Mouse (Mus musculus) hindbrain, embryonic 14.5 days (tissue): ENCODE data around the gene Gli1. TPM values are rescaled to one million over a fixed set of nuclear protein-coding genes. Genes with fewer than 3 reads are reported as not detected.

Experiments
- ATAC-seq: fragments of 200-750 bp; cut with Nextera tagmentation; 2 replicates; pipeline ENCODE4 v1.8.0; 2017; ENCODE audit warnings: moderate number of reproducible peaks, mild to moderate bottlenecking, moderate TSS enrichment, moderate library complexity; ENCODE audit not compliant: low FRiP score
- DNase-seq: peaks from one replicate; pipeline ENCODE4 v3.0.0-alpha.2; 2015; ENCODE audit warnings: low spot score
- H3K27ac ChIP-seq: fragments of 300-500 bp; sonication (generic); 2 replicates; pipeline ENCODE4 v1.5.1; 2014; ENCODE audit warnings: mild to moderate bottlenecking, moderate library complexity
- H3K27me3 ChIP-seq: fragments of 300-500 bp; sonication (generic); 2 replicates; pipeline ENCODE4 v1.6.1; 2014; ENCODE audit warnings: mild to moderate bottlenecking, low read length, mixed read lengths; ENCODE audit not compliant: control insufficient read depth, insufficient read depth
- H3K36me3 ChIP-seq: fragments of 300-500 bp; sonication (generic); replicated peaks from 2 replicates; pipeline ENCODE4 v1.6.1; 2014; ENCODE audit not compliant: control insufficient read depth, insufficient read depth
- H3K4me1 ChIP-seq: fragments of 300-500 bp; sonication (generic); replicated peaks from 2 replicates; pipeline ENCODE4 v1.6.1; 2014; ENCODE audit warnings: antibody characterized with exemption, low read length, mixed read lengths; ENCODE audit not compliant: control insufficient read depth, insufficient read depth
- H3K4me2 ChIP-seq: fragments of 300-500 bp; sonication (generic); replicated peaks from 2 replicates; pipeline ENCODE4 v1.6.1; 2014; ENCODE audit warnings: mild to moderate bottlenecking, moderate library complexity
- H3K4me3 ChIP-seq: fragments of 300-500 bp; sonication (generic); replicated peaks from 2 replicates; pipeline ENCODE4 v1.5.1; 2014; ENCODE audit warnings: mild to moderate bottlenecking, low read length
- H3K9ac ChIP-seq: fragments of 300-500 bp; sonication (generic); 2 replicates; pipeline ENCODE4 v1.6.1; 2014
- H3K9me3 ChIP-seq: fragments of 300-500 bp; sonication (generic); 2 replicates; pipeline ENCODE4 v1.6.1; 2016; ENCODE audit warnings: low read length; ENCODE audit not compliant: control insufficient read depth
- WGBS: fragments of 180-500 bp; shearing (Covaris S2); extraction: QIAGEN DNeasy Blood & Tissue Kit; methylation state at CpG from one replicate; pipeline ENCODE4 v1.1.7; 2014; 5-methylcytosine and 5-hydroxymethylcytosine counted together
- polyA plus RNA-seq: library from polyadenylated mRNA; unstranded; fragments of >200 nt; fragmentation: Nextera tagmentation; extraction: Ambion mirVana; gene quantifications from 2 replicates; pipeline ENCODE4 v1.2.1, GENCODE M21; 2014

Gli1 gene
- polyA plus RNA-seq, 1 experiment from 2014 or later = 1.3 TPM

- H3K4me3 ChIP-seq = no peak overlapping the region
- peak overlapping the region; percentile 92 for H3K4me2 ChIP-seq
- no peak overlapping the region for H3K27ac ChIP-seq
- H3K4me1 ChIP-seq = peaks cover 33% of the 10 kb centered on the region
- 63% methylated on average over 7 of the region's 7 CpGs for WGBS
- H3K9ac ChIP-seq = peak overlapping the region; percentile 83
- peaks cover 63% of the 10 kb centered on the region for H3K36me3 ChIP-seq
- no peaks in the 10 kb centered on the region for H3K27me3 ChIP-seq
- H3K9me3 ChIP-seq = no peaks in the 10 kb centered on the region
- ATAC-seq (no peak), DNase-seq (no peak)
Measured at GRCm38 (mm10) chr10:127286194-127286593, 55.6 kb downstream of the Gli1 start.

GRCm38 (mm10) chr10:127285644-127286043, 56.1 kb downstream of the Gli1 start:
- ATAC-seq (no peak), DNase-seq (no peak)
- Histone ChIP-seq H3K27me3 (no peaks in the 10 kb centered on the region), H3K27ac (no peak overlapping the region), H3K36me3 (peaks cover 69% of the 10 kb centered on the region), H3K4me2 (no peak overlapping the region), H3K4me1 (peaks cover 33% of the 10 kb centered on the region), H3K9ac (0 out of 2 replicates have a peak overlapping the region, but pooled peaks have one; percentile 24), H3K4me3 (no peak overlapping the region), H3K9me3 (no peaks in the 10 kb centered on the region)
- WGBS = 72% methylated on average over 12 of the region's 13 CpGs

GRCm38 (mm10) chr10:127284724-127285500, 56.9 kb downstream of the Gli1 start:
- WGBS = 77% methylated on average over 11 of the region's 11 CpGs
- H3K4me3 ChIP-seq = no peak overlapping the region

GRCm38 (mm10) chr10:127284105-127284622, 57.6 kb downstream of the Gli1 start:
- no peak for ATAC-seq

More at GRCm38 (mm10) chr10:127284724-127285500, 56.9 kb downstream of the Gli1 start:
- peaks cover 32% of the 10 kb centered on the region for H3K4me1 ChIP-seq
- H3K9ac ChIP-seq = no peak overlapping the region
- no peak for ATAC-seq
- H3K27ac ChIP-seq = no peak overlapping the region
- no peaks in the 10 kb centered on the region for H3K27me3 ChIP-seq
- no peak overlapping the region for H3K4me2 ChIP-seq
- peaks cover 76% of the 10 kb centered on the region for H3K36me3 ChIP-seq
- no peak for DNase-seq
- H3K9me3 ChIP-seq = no peaks in the 10 kb centered on the region

GRCm38 (mm10) chr10:127282620-127283215, 59.1 kb downstream of the Gli1 start:
- H3K9me3 ChIP-seq = no peaks in the 10 kb centered on the region
- DNase-seq = no peak
- 91% methylated on average over 13 of the region's 13 CpGs for WGBS
- no peak for ATAC-seq
- no peak overlapping the region for H3K27ac ChIP-seq
- H3K9ac ChIP-seq = no peak overlapping the region
- H3K4me2 ChIP-seq = no peak overlapping the region
- no peak overlapping the region for H3K4me3 ChIP-seq
- H3K27me3 ChIP-seq = no peaks in the 10 kb centered on the region
- peaks cover 17% of the 10 kb centered on the region for H3K4me1 ChIP-seq
- H3K36me3 ChIP-seq = peaks cover 98% of the 10 kb centered on the region

More at GRCm38 (mm10) chr10:127284105-127284622, 57.6 kb downstream of the Gli1 start:
- Histone ChIP-seq H3K27me3 (no peaks in the 10 kb centered on the region), H3K4me2 (no peak overlapping the region), H3K36me3 (peaks cover 84% of the 10 kb centered on the region), H3K9ac (no peak overlapping the region; the same call in 1 of the 2 replicates), H3K27ac (no peak overlapping the region), H3K4me1 (peaks cover 24% of the 10 kb centered on the region), H3K9me3 (no peaks in the 10 kb centered on the region), H3K4me3 (no peak overlapping the region)
- no peak for DNase-seq
- WGBS = 80% methylated on average over 7 of the region's 7 CpGs

GRCm38 (mm10) chr10:127281316-127281715, 60.5 kb downstream of the Gli1 start:
- DNase-seq = no peak
- H3K4me3 ChIP-seq = no peak overlapping the region
- no peak overlapping the region for H3K4me2 ChIP-seq
- H3K36me3 ChIP-seq = peaks cover 100% of the 10 kb centered on the region
- no peak overlapping the region for H3K27ac ChIP-seq
- H3K4me1 ChIP-seq = peaks cover 3% of the 10 kb centered on the region; the same call in 1 of the 2 replicates
- no peaks in the 10 kb centered on the region for H3K9me3 ChIP-seq
- H3K27me3 ChIP-seq = no peaks in the 10 kb centered on the region
- no peak for ATAC-seq
- H3K9ac ChIP-seq = no peak overlapping the region
- WGBS = 90% methylated on average over 8 of the region's 8 CpGs

Other genes with a start within 250 kb of the Gli1 start
- gene Os9, start 220.8 kb downstream of the Gli1 start, polyA plus RNA-seq = 78.1 and 83.0 TPM in 2 replicates
- gene B4galnt1, start 176.7 kb downstream of the Gli1 start, polyA plus RNA-seq = 73.7 and 79.1 TPM in 2 replicates
- 0.94 and 0.99 TPM in 2 replicates for gene Slc26a10, start 161.3 kb downstream of the Gli1 start, polyA plus RNA-seq
- gene Arhgef25, start 151.9 kb downstream of the Gli1 start, polyA plus RNA-seq = 23.5 and 25.5 TPM in 2 replicates
- 223 and 231 TPM in 2 replicates for gene Dtx3, start 146.2 kb downstream of the Gli1 start, polyA plus RNA-seq
- 16.8 and 17.1 TPM in 2 replicates for gene Pip4k2c, start 130.4 kb downstream of the Gli1 start, polyA plus RNA-seq
- 118 and 129 TPM in 2 replicates for gene Kif5a, start 78.6 kb downstream of the Gli1 start, polyA plus RNA-seq
- gene Dctn2, start 75.6 kb downstream of the Gli1 start, polyA plus RNA-seq = 281 and 296 TPM in 2 replicates
- 16.2 and 20.0 TPM in 2 replicates for gene Mbd6, start 53.0 kb downstream of the Gli1 start, polyA plus RNA-seq
- gene Mars, start 30.2 kb downstream of the Gli1 start, polyA plus RNA-seq = 113 and 124 TPM in 2 replicates
- gene Arhgap9, start 20.0 kb downstream of the Gli1 start, polyA plus RNA-seq = 0.88 and 1.1 TPM in 2 replicates
- gene Inhbe, start 12.4 kb upstream of the Gli1 start, polyA plus RNA-seq = 0.04 TPM in 1 of 2 replicates, not detected in the other
- gene Inhbc, start 28.5 kb upstream of the Gli1 start, polyA plus RNA-seq = not detected in 2 replicates
- 32.3 and 37.8 TPM in 2 replicates for gene R3hdm2, start 38.4 kb upstream of the Gli1 start, polyA plus RNA-seq
- gene Stac3, start 159.7 kb upstream of the Gli1 start, polyA plus RNA-seq = 0.60 TPM in 1 of 2 replicates, not detected in the other
- gene Ndufa4l2, start 173.0 kb upstream of the Gli1 start, polyA plus RNA-seq = 12.7 and 18.0 TPM in 2 replicates
- 45.6 and 47.4 TPM in 2 replicates for gene Shmt2, start 180.5 kb upstream of the Gli1 start, polyA plus RNA-seq
- 94.1 and 105 TPM in 2 replicates for gene Nxph4, start 192.6 kb upstream of the Gli1 start, polyA plus RNA-seq